Mouse (Mus musculus) forebrain, embryonic 10.5 days (tissue): Measurements from ENCODE around the gene Map3k11. TPM values are rescaled to one million over a fixed set of nuclear protein-coding genes. Genes with fewer than 3 reads are reported as not detected.

Experiments
- DNase-seq: peaks from one replicate; pipeline ENCODE4 v3.0.0-alpha.2; 2017; ENCODE audit warnings: low spot score; ENCODE audit errors: extremely low spot score
- H3K27ac ChIP-seq: fragments of 300-500 bp; sonication (generic); 2 replicates; pipeline ENCODE4 v1.5.1; 2016; ENCODE audit warnings: mild to moderate bottlenecking
- H3K27me3 ChIP-seq: fragments of 300-500 bp; sonication (generic); 2 replicates; pipeline ENCODE4 v1.6.1; 2016; ENCODE audit warnings: mild to moderate bottlenecking; ENCODE audit not compliant: poor library complexity, severe bottlenecking
- H3K36me3 ChIP-seq: fragments of 300-500 bp; sonication (generic); replicated peaks from 2 replicates; pipeline ENCODE4 v1.6.1; 2016; ENCODE audit warnings: mild to moderate bottlenecking, moderate library complexity
- H3K4me1 ChIP-seq: fragments of 300-500 bp; sonication (generic); 2 replicates; pipeline ENCODE4 v1.6.1; 2016
- H3K4me3 ChIP-seq: fragments of 300-500 bp; sonication (generic); 2 replicates; pipeline ENCODE4 v1.5.1; 2016; ENCODE audit warnings: mild to moderate bottlenecking, moderate library complexity
- H3K9me3 ChIP-seq: fragments of 300-500 bp; sonication (generic); 2 replicates; pipeline ENCODE4 v1.6.1; 2016; ENCODE audit warnings: mild to moderate bottlenecking, moderate library complexity
- WGBS: fragments of 180-500 bp; shearing (Covaris S2); methylation state at CpG from one replicate; pipeline ENCODE4 v1.1.7; 2016; 5-methylcytosine and 5-hydroxymethylcytosine counted together
- polyA plus RNA-seq: library from polyadenylated mRNA; unstranded; fragments of >200 nt; fragmentation: Nextera tagmentation; extraction: Ambion mirVana; gene quantifications from 2 replicates; pipeline ENCODE4 v1.2.1, GENCODE M21; 2016

Map3k11 gene
- polyA plus RNA-seq: 26.3 and 30.1 TPM in 2 replicates

DNA sequence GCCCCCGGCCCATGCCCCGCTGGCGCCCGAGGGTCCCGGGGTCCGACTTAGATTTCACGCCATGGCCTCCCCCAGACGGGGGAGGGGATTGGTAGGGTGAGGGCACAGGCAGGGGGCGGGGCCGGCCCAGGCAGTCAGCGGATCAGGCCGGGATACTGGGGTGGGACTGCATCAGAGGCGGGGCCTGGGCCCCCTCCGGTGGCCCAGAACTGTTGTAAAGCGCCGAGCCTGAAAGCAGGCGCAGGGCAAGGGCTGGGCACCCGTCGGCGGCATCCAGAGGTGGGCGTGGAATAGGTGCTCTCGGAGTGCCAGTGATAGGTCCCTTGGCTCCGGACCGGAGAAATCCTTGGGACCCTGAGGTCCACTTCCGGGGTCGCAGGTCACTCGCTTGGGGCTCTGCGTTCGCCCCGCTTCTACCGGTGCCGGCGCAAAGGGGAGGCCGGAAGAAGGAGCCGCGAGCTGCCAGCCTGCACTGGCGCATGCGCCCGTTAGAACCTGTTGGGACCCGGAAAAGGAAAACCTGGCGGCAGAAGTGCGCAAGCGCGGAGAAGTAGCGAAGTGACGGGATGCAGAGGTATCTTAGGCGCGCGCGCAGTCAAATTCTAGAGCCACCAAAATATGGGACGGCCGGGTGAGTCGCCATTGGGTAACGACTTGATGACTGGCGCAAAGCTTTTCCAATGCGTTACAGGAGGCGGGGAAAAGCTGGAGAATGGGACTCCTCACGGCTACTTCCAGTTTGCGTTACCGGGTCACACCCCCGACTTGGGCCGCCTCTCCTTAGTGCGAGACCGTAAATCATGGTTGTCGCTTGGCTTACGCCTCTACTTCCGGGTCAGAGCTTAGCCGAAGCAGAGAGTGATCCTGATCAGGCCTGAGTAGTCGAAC lies at the start of gene Map3k11, which contains the start of gene Pcnx3:
Gene Map3k11, plus strand, starts transcription at position 543 of the 888 bp plus-strand sequence.
Gene Pcnx3, minus strand, starts transcription at position 709 of the 888 bp plus-strand sequence.
- Histone ChIP-seq H3K27me3 (no peaks in the 10 kb centered on the region), H3K9me3 (no peaks in the 10 kb centered on the region), H3K4me3 (peak within 1 kb of the TSS; percentile 94), H3K27ac (peak within 1 kb of the TSS; percentile 89), H3K36me3 (peaks cover 72% of the 10 kb centered on the region), H3K4me1 (peaks cover 55% of the 10 kb centered on the region)
- DNase-seq: peak; percentile 98
- WGBS: under 1% methylated on average over 69 of the region's 69 CpGs

- 87% methylated on average over 9 of the region's 9 CpGs for WGBS
- Histone ChIP-seq H3K4me3 (no peak overlapping the region), H3K9me3 (no peaks in the 10 kb centered on the region), H3K27ac (no peak overlapping the region), H3K4me1 (peaks cover 31% of the 10 kb centered on the region), H3K27me3 (no peaks in the 10 kb centered on the region), H3K36me3 (peaks cover 68% of the 10 kb centered on the region)
- no peak for DNase-seq
Observed at GRCm38 (mm10) chr19:5640339-5640738, 48.2 kb upstream of the Map3k11 start.

- Histone ChIP-seq H3K4me1 (peaks cover 29% of the 10 kb centered on the region), H3K36me3 (peaks cover 75% of the 10 kb centered on the region)
Observed at GRCm38 (mm10) chr19:5641021-5641420, 47.5 kb upstream of the Map3k11 start.

DNA sequence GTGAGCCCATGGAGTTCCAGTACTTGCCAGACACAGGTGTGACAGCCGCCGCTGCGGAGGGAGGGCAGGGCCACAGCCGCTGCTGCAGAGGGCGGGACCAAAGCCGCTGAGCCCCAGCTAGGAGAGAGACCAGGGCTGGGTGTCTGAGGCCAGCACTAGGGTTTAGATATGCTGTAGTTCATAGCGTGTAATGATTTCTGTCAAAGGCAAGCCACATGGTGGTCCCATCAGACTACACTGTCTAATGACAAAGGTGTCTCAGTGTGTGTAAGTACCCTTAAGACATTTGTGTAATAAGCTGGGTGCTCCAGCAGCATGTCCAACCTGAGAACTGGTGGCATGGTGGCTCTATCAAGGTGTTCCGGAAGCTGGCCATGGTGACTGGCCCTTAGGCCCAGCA lies 46.9 kb upstream of the Map3k11 start:
- H3K9me3 ChIP-seq: no peaks in the 10 kb centered on the region
- no peaks in the 10 kb centered on the region for H3K27me3 ChIP-seq
- no peak for DNase-seq
- no peak overlapping the region for H3K27ac ChIP-seq
- 94% methylated on average over 8 of the region's 8 CpGs for WGBS
- H3K4me1 ChIP-seq: peaks cover 22% of the 10 kb centered on the region
- peaks cover 81% of the 10 kb centered on the region for H3K36me3 ChIP-seq
- no peak overlapping the region; the same call in 1 of the 2 replicates for H3K4me3 ChIP-seq

More at GRCm38 (mm10) chr19:5641021-5641420, 47.5 kb upstream of the Map3k11 start:
- Histone ChIP-seq H3K27me3 (no peaks in the 10 kb centered on the region), H3K27ac (no peak overlapping the region), H3K4me3 (no peak overlapping the region), H3K9me3 (no peaks in the 10 kb centered on the region)
- WGBS: 91% methylated on average over 17 of the region's 17 CpGs
- DNase-seq: no peak

DNA sequence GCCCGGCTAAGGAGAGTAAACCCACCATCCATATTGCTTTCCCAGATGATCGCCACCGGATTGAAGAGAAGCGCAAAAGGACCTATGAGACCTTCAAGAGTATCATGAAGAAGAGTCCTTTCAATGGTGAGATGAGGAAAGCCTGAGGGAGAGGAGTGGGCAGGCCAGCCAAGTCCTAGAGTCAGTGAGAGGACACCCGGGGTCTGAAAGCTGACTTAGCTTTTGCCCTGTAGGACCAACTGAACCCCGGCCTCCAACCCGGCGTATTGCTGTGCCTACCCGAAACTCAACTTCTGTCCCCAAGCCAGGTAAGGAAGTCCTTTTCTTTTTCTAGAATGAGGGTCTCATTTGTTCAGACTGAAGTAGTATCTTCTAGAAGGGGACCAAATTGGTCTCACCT lies 43.3 kb upstream of the Map3k11 start:
- peaks cover 77% of the 10 kb centered on the region for H3K36me3 ChIP-seq
- H3K4me3 ChIP-seq: no peak overlapping the region
- no peaks in the 10 kb centered on the region for H3K27me3 ChIP-seq
- peaks cover 20% of the 10 kb centered on the region for H3K4me1 ChIP-seq
- WGBS: 96% methylated on average over 9 of the region's 9 CpGs
- no peaks in the 10 kb centered on the region for H3K9me3 ChIP-seq
- no peak overlapping the region for H3K27ac ChIP-seq
- DNase-seq: no peak

DNA sequence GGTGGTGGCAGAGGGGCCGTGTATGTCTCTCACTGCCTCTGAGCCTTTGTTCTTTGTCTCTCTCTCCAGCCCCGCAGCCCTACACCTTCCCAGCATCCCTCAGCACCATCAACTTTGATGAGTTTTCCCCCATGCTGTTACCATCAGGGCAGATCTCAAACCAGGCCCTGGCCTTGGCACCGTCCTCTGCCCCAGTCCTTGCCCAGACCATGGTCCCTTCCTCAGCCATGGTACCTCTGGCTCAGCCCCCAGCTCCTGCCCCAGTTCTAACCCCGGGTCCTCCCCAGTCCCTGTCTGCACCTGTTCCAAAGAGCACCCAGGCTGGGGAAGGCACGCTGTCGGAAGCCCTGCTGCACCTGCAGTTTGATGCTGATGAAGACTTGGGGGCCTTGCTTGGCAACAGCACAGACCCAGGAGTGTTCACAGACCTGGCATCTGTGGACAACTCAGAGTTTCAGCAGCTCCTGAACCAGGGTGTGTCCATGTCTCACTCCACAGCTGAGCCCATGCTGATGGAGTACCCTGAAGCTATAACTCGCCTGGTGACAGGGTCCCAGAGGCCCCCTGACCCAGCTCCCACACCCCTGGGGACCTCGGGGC lies 41.7 kb upstream of the Map3k11 start:
- 90% methylated on average over 8 of the region's 8 CpGs for WGBS
- no peak for DNase-seq
- Histone ChIP-seq H3K27me3 (no peaks in the 10 kb centered on the region), H3K4me3 (no peak overlapping the region), H3K4me1 (peaks cover 20% of the 10 kb centered on the region), H3K27ac (no peak overlapping the region), H3K9me3 (no peaks in the 10 kb centered on the region), H3K36me3 (peaks cover 76% of the 10 kb centered on the region)

- H3K27ac ChIP-seq: peak overlapping the region; percentile 86
- H3K4me3 ChIP-seq: no peak overlapping the region
- WGBS: 92% methylated on average over 6 of the region's 6 CpGs
Observed at GRCm38 (mm10) chr19:5647791-5648190, 40.8 kb upstream of the Map3k11 start.

DNA sequence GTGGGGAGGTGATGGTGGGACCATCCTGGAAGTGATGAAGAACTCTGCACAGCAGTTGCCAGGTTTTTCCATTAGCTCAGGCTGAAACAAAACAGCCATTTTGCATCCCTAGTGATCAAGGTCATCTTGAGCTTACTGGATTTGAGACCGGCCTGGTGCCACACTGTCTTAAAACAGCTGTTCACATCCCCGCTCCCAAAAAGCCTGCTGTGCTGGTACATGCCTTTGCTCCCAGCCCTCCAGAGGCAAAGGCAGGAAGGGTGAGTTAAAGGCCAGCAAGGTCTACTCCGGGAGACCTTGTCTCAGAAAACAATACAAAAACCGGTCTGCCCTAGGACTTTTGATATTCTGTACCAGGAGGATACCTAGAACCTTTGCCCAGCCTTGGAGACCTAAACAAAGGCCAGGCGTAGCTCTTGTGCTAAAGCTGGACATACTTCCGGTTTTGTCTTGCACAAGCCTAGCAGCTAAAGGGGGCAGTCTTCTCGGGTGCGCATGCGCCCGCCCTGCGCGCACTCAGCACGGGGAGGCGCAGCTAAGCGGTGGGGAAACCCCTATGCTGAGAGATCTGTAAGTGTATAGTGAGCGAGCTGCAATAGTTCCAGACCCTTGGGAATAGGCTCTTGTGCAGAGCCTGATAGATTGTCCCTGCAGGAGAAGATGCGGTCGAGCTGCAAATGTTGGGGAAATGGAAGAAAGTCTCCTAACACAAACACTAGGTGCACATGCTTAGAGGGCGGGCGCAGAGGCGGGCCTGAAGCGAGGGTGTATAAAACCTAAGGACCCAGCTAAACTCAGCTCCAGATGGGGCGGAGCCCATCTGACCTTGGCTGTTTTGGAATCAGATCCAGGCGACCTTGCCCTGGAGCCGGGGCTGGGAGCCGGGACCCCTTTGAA lies 39.9 kb upstream of the Map3k11 start:
- Histone ChIP-seq H3K36me3 (peaks cover 73% of the 10 kb centered on the region), H3K27me3 (peaks cover 18% of the 10 kb centered on the region)

More at GRCm38 (mm10) chr19:5647791-5648190, 40.8 kb upstream of the Map3k11 start:
- H3K9me3 ChIP-seq: no peaks in the 10 kb centered on the region
- H3K27me3 ChIP-seq: peaks cover 9% of the 10 kb centered on the region
- H3K36me3 ChIP-seq: peaks cover 76% of the 10 kb centered on the region
- DNase-seq: no peak
- H3K4me1 ChIP-seq: peaks cover 24% of the 10 kb centered on the region

DNA sequence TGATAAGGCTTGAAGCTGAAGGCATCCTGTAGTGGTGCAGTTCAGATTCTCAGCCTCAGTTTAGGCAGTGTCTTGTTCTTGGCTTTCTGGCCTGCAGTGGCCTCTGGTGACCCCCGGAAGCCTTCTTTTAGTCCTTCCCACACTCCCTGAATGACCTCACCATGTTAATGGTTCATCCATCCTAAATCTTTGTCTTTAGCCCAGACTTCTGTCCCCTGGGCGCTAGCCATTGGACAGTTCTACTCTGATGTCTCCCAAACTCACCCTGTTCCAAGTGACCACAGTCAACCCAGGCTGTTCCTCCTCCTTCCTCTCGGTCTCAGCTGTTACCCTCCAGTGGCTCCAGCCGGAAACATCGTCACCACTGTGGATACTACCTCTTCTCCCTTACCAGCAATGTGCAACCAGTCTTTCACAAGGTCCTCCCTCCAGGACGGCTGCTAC lies 39.2 kb upstream of the Map3k11 start:
- peaks cover 66% of the 10 kb centered on the region for H3K36me3 ChIP-seq
- no peak for DNase-seq
- peak overlapping the region; percentile 46 for H3K4me3 ChIP-seq
- peak overlapping the region; percentile 86 for H3K27ac ChIP-seq
- WGBS: 75% methylated on average over 6 of the region's 6 CpGs
- peaks cover 25% of the 10 kb centered on the region for H3K27me3 ChIP-seq
- H3K9me3 ChIP-seq: no peaks in the 10 kb centered on the region
- peaks cover 31% of the 10 kb centered on the region for H3K4me1 ChIP-seq

More for the DNA sequence above, 39.9 kb upstream of the Map3k11 start:
- H3K9me3 ChIP-seq: no peaks in the 10 kb centered on the region
- peak; percentile 76 for DNase-seq
- H3K4me1 ChIP-seq: peaks cover 25% of the 10 kb centered on the region
- H3K4me3 ChIP-seq: peak overlapping the region; percentile 46
- WGBS: 14% methylated on average over 26 of the region's 26 CpGs
- H3K27ac ChIP-seq: peak overlapping the region; percentile 86

DNA sequence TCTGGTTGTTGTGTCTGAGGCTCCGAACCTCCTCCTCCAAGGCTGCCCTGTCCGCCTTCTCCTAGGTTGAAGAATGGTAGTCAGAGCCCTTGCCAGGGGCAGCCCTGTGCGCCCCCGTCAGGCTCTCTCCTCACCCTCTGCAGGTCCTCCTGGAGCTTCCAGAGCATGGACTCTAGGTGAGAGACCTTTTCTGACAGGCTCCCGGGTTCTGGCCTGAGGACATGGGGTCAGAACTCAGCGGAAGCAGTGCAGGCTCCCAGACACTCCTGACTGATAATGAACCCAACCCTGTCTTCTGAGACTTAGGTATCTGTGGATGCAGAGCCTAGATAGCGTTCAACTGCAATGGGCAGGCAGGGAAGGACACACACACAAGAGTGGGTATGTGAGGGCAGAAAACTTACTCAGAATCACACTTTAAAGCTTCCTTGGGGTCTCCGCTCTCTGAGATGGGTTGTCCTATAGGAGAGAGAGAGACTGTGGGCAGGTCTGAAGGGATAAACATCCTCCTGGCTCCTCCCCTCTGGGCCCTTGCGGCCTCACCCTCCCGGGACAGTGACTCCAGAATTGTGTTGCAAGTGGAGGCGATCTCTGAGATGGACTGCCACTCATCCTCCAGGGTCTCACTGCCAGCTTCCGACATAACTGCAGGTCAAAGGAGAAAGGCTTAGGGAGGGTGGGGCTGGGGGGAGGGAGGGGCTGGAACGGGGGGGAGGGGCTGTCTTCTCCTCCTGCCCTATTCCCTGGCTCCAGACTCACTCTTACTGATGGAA lies 36.9 kb upstream of the Map3k11 start:
- Histone ChIP-seq H3K36me3 (peaks cover 55% of the 10 kb centered on the region), H3K4me3 (no peak overlapping the region), H3K27ac (no peak overlapping the region), H3K9me3 (no peaks in the 10 kb centered on the region), H3K27me3 (peaks cover 48% of the 10 kb centered on the region), H3K4me1 (peaks cover 44% of the 10 kb centered on the region)
- no peak for DNase-seq
- WGBS: 51% methylated on average over 13 of the region's 13 CpGs

GRCm38 (mm10) chr19:5652570-5652969 lies 36.0 kb upstream of the Map3k11 start:
- peaks cover 52% of the 10 kb centered on the region for H3K36me3 ChIP-seq
- DNase-seq: no peak
- 69% methylated on average over 6 of the region's 6 CpGs for WGBS
- peaks cover 52% of the 10 kb centered on the region for H3K27me3 ChIP-seq
- H3K27ac ChIP-seq: no peak overlapping the region
- no peak overlapping the region for H3K4me3 ChIP-seq
- peaks cover 44% of the 10 kb centered on the region for H3K4me1 ChIP-seq
- no peaks in the 10 kb centered on the region for H3K9me3 ChIP-seq
